Mouse (Mus musculus) limb, embryonic 13.5 days (tissue): ENCODE measurements around the gene Padi3. TPM values are rescaled to one million over a fixed set of nuclear protein-coding genes. Genes with fewer than 3 reads are reported as not detected.

Experiments
- ATAC-seq: fragments of 200-750 bp; cut with Nextera tagmentation; 2 replicates; pipeline ENCODE4 v1.8.0; 2017; ENCODE audit warnings: low read depth, moderate number of reproducible peaks, moderate TSS enrichment; ENCODE audit not compliant: low FRiP score
- H3K27ac ChIP-seq: fragments of 300-500 bp; sonication (generic); 2 replicates; pipeline ENCODE4 v1.5.1; 2015; ENCODE audit warnings: inconsistent platforms, mild to moderate bottlenecking, moderate library complexity
- H3K27me3 ChIP-seq: fragments of 300-500 bp; sonication (generic); 2 replicates; pipeline ENCODE4 v1.6.1; 2015; ENCODE audit warnings: mild to moderate bottlenecking, inconsistent platforms
- H3K36me3 ChIP-seq: fragments of 300-500 bp; sonication (generic); 2 replicates; pipeline ENCODE4 v1.6.1; 2015; ENCODE audit warnings: inconsistent platforms, mild to moderate bottlenecking, moderate library complexity
- H3K4me1 ChIP-seq: fragments of 300-500 bp; sonication (generic); 2 replicates; pipeline ENCODE4 v1.6.1; 2015; ENCODE audit warnings: inconsistent platforms
- H3K4me2 ChIP-seq: fragments of 300-500 bp; sonication (generic); replicated peaks from 2 replicates; pipeline ENCODE4 v1.6.1; 2015; ENCODE audit warnings: inconsistent platforms, mild to moderate bottlenecking, moderate library complexity
- H3K4me3 ChIP-seq: fragments of 300-500 bp; sonication (generic); 2 replicates; pipeline ENCODE4 v1.5.1; 2015; ENCODE audit warnings: moderate library complexity, mild to moderate bottlenecking, inconsistent platforms
- H3K9ac ChIP-seq: fragments of 300-500 bp; sonication (generic); 2 replicates; pipeline ENCODE4 v1.6.1; 2015; ENCODE audit warnings: mild to moderate bottlenecking, inconsistent platforms
- H3K9me3 ChIP-seq: fragments of 300-500 bp; sonication (generic); 2 replicates; pipeline ENCODE4 v1.6.1; 2016; ENCODE audit warnings: inconsistent platforms
- WGBS: fragments of 180-500 bp; shearing (Covaris S2); methylation state at CpG from one replicate; pipeline ENCODE4 v1.1.7; 2015; 5-methylcytosine and 5-hydroxymethylcytosine counted together
- polyA plus RNA-seq: library from polyadenylated mRNA; unstranded; fragments of >200 nt; fragmentation: Nextera tagmentation; extraction: Ambion mirVana; gene quantifications from 2 replicates; pipeline ENCODE4 v1.2.1, GENCODE M21; 2015

The Padi3 gene
- polyA plus RNA-seq, 1 experiment from 2014 or later, result 0.28 TPM

DNA sequence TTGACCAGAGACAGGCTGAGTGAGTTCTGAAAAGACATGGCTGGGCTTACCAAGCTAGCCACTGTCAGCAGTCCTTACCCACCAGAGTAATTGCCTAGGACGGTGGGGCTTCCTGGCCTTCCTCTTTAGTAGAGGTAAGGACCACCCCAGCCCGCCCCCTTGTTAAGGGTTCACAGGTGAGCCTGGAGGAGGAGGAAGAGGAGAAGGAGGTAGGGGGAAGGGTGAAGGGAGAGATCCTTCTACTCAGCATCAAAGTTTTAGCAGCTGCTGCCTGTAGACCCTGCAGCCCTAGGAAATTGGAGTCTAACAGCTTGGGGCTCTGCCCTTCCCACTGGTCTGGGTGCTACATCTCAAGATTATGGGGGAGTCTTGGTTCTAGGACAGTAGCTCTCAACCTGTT lies 67.9 kb downstream of the Padi3 start, which contains the start of gene Padi6:
Gene Padi6 (minus strand): TSS at position 101 of the 400 bp plus-strand sequence.
- no peaks in the 10 kb centered on the region for H3K9me3 ChIP-seq
- H3K4me3 ChIP-seq, result no peak within 1 kb of the TSS
- H3K4me1 ChIP-seq, result no peaks in the 10 kb centered on the region
- H3K9ac ChIP-seq, result no peak within 1 kb of the TSS
- ATAC-seq, result no peak
- H3K27me3 ChIP-seq, result no peaks in the 10 kb centered on the region
- no peaks in the 10 kb centered on the region for H3K36me3 ChIP-seq
- H3K4me2 ChIP-seq, result no peak within 1 kb of the TSS
- 69% methylated on average over 2 of the region's 2 CpGs for WGBS
- no peak within 1 kb of the TSS for H3K27ac ChIP-seq

GRCm38 (mm10) chr4:140741401-140741800 lies 69.0 kb downstream of the Padi3 start:
- Histone ChIP-seq H3K36me3 (no peaks in the 10 kb centered on the region), H3K27ac (no peak overlapping the region), H3K27me3 (no peaks in the 10 kb centered on the region), H3K4me1 (no peaks in the 10 kb centered on the region), H3K9ac (no peak overlapping the region), H3K4me2 (no peak overlapping the region), H3K9me3 (no peaks in the 10 kb centered on the region), H3K4me3 (no peak overlapping the region)
- WGBS, result 91% methylated on average over 6 of the region's 6 CpGs
- no peak for ATAC-seq

DNA sequence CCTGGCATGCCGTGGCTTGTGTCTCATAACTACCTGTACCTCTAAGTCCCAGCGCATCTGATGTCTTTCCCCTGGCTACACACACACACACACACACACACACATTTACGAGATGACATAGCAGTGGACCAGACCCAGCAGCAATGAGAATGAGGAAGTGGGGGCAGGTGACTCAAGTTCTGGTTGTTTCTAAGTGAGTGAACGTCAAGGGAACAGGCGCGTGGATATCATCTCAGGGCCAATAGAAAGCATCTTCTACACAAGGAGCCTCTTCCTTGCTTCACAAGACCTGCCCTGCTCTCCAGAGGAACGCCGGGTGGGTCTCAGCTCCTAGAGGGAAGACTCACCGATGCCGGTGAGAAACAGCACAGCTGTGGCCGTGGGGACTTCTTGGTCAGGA lies 69.8 kb downstream of the Padi3 start:
- 83% methylated on average over 11 of the region's 11 CpGs for WGBS
- Histone ChIP-seq H3K4me1 (no peaks in the 10 kb centered on the region), H3K4me3 (no peak overlapping the region), H3K36me3 (no peaks in the 10 kb centered on the region), H3K27me3 (no peaks in the 10 kb centered on the region), H3K4me2 (no peak overlapping the region), H3K27ac (no peak overlapping the region), H3K9me3 (no peaks in the 10 kb centered on the region), H3K9ac (no peak overlapping the region)
- ATAC-seq, result no peak

Other genes starting within 250 kb of the Padi3 start
- gene Arhgef10l, start 144.6 kb downstream of the Padi3 start, polyA plus RNA-seq, result 14.9 TPM in 2 replicates
- gene Rcc2, start 110.1 kb downstream of the Padi3 start, polyA plus RNA-seq, result 32.8 and 41.5 TPM in 2 replicates
- 0.10 TPM in 1 of 2 replicates, not detected in the other for gene Padi6, start 68.0 kb downstream of the Padi3 start, polyA plus RNA-seq
- 0.06 TPM in 1 of 2 replicates, not detected in the other for gene Padi4, start 36.4 kb downstream of the Padi3 start, polyA plus RNA-seq
- 0.20 and 0.25 TPM in 2 replicates for gene Padi1, start 35.1 kb upstream of the Padi3 start, polyA plus RNA-seq
- 1.2 and 1.3 TPM in 2 replicates for gene Padi2, start 95.7 kb upstream of the Padi3 start, polyA plus RNA-seq
- gene Sdhb, start 150.6 kb upstream of the Padi3 start, polyA plus RNA-seq, result 387 and 396 TPM in 2 replicates
- gene Atp13a2, start 176.2 kb upstream of the Padi3 start, polyA plus RNA-seq, result 37.4 and 41.8 TPM in 2 replicates
- gene Mfap2, start 199.8 kb upstream of the Padi3 start, polyA plus RNA-seq, result 757 and 803 TPM in 2 replicates
- gene Crocc, start 249.9 kb upstream of the Padi3 start, polyA plus RNA-seq, result 7.2 and 8.0 TPM in 2 replicates